Mouse (Mus musculus) hindbrain, embryonic 11.5 days (tissue): Measurements from ENCODE around the gene Mettl25. TPM values are rescaled to one million over a fixed set of nuclear protein-coding genes. Genes with fewer than 3 reads are reported as not detected.
A peak's percentile ranks its signal among the peaks of the same experiment; 100 is the strongest.

Source experiments
- ATAC-seq: fragments of 200-750 bp; cut with Nextera tagmentation; 2 replicates; pipeline ENCODE4 v1.8.0; 2017; ENCODE audit warnings: mild to moderate bottlenecking, moderate TSS enrichment, moderate library complexity; ENCODE audit not compliant: low FRiP score
- DNase-seq: peaks from one replicate; pipeline ENCODE4 v3.0.0-alpha.2; 2015; ENCODE audit warnings: low spot score
- H3K27ac ChIP-seq: fragments of 300-500 bp; sonication (generic); 2 replicates; pipeline ENCODE4 v1.5.1; 2014; ENCODE audit warnings: mild to moderate bottlenecking, low read depth, low read length
- H3K27me3 ChIP-seq: fragments of 300-500 bp; sonication (generic); 2 replicates; pipeline ENCODE4 v1.6.1; 2014; ENCODE audit warnings: mild to moderate bottlenecking, low read length, moderate library complexity, mixed read lengths; ENCODE audit not compliant: control insufficient read depth, insufficient read depth
- H3K36me3 ChIP-seq: fragments of 300-500 bp; sonication (generic); 2 replicates; pipeline ENCODE4 v1.6.1; 2014; ENCODE audit warnings: mild to moderate bottlenecking, low read length, moderate library complexity, mixed read lengths; ENCODE audit not compliant: control insufficient read depth, insufficient read depth
- H3K4me1 ChIP-seq: fragments of 300-500 bp; sonication (generic); replicated peaks from 2 replicates; pipeline ENCODE4 v1.6.1; 2014; ENCODE audit warnings: low read length, mixed read lengths; ENCODE audit not compliant: control insufficient read depth, insufficient read depth
- H3K4me2 ChIP-seq: fragments of 300-500 bp; sonication (generic); replicated peaks from 2 replicates; pipeline ENCODE4 v1.6.1; 2014; ENCODE audit warnings: mild to moderate bottlenecking, low read depth, low read length
- H3K4me3 ChIP-seq: fragments of 300-500 bp; sonication (generic); 2 replicates; pipeline ENCODE4 v1.5.1; 2014; ENCODE audit warnings: low read depth, low read length
- H3K9ac ChIP-seq: fragments of 300-500 bp; sonication (generic); 2 replicates; pipeline ENCODE4 v1.6.1; 2014; ENCODE audit warnings: low read depth, low read length
- H3K9me3 ChIP-seq: fragments of 300-500 bp; sonication (generic); 2 replicates; pipeline ENCODE4 v1.6.1; 2016; ENCODE audit warnings: low read length; ENCODE audit not compliant: control insufficient read depth
- WGBS: fragments of 180-500 bp; shearing (Covaris S2); extraction: QIAGEN DNeasy Blood & Tissue Kit; methylation state at CpG from one replicate; pipeline ENCODE4 v1.1.7; 2014; 5-methylcytosine and 5-hydroxymethylcytosine counted together
- polyA plus RNA-seq: library from polyadenylated mRNA; unstranded; fragments of >200 nt; fragmentation: Nextera tagmentation; extraction: Ambion mirVana; gene quantifications from 2 replicates; pipeline ENCODE4 v1.2.1, GENCODE M21; 2014

Mettl25 gene
- polyA plus RNA-seq, result 13.7 and 19.1 TPM in 2 replicates

GRCm38 (mm10) chr10:105840928-105841888, at the start of gene Mettl25, which contains the start of gene Ccdc59:
TSS of gene Mettl25 (minus strand) at chr10:105841380.
TSS of gene Ccdc59 (plus strand) at chr10:105841067.
- H3K36me3 ChIP-seq, result 0 out of 2 replicates have a peak, but pooled peaks cover 2% of the 10 kb centered on the region
- WGBS, result under 1% methylated on average over 85 of the region's 90 CpGs
- H3K4me1 ChIP-seq, result no peaks in the 10 kb centered on the region
- H3K4me2 ChIP-seq, result peak within 1 kb of the TSS; percentile 55
- peak within 1 kb of the TSS; percentile 86 for H3K4me3 ChIP-seq
- ATAC-seq, result peak; percentile 98
- no peaks in the 10 kb centered on the region for H3K27me3 ChIP-seq
- H3K9ac ChIP-seq, result peak within 1 kb of the TSS; percentile 81
- DNase-seq, result peak; percentile 98
- peak within 1 kb of the TSS; percentile 89 for H3K27ac ChIP-seq
- no peaks in the 10 kb centered on the region for H3K9me3 ChIP-seq

GRCm38 (mm10) chr10:105867312-105867711, 26.1 kb upstream of the Mettl25 start:
- Histone ChIP-seq H3K9me3 (no peaks in the 10 kb centered on the region), H3K27ac (no peak overlapping the region), H3K9ac (no peak overlapping the region), H3K36me3 (no peaks in the 10 kb centered on the region), H3K4me1 (no peaks in the 10 kb centered on the region), H3K4me3 (no peak overlapping the region), H3K4me2 (no peak overlapping the region), H3K27me3 (no peaks in the 10 kb centered on the region)
- ATAC-seq (no peak), DNase-seq (peak; percentile 40)
- WGBS, result 57% methylated on average over 4 of the region's 4 CpGs

- Histone ChIP-seq H3K4me3 (no peak overlapping the region), H3K4me2 (no peak overlapping the region), H3K27me3 (no peaks in the 10 kb centered on the region), H3K9ac (no peak overlapping the region), H3K36me3 (no peaks in the 10 kb centered on the region), H3K27ac (no peak overlapping the region), H3K9me3 (no peaks in the 10 kb centered on the region), H3K4me1 (no peaks in the 10 kb centered on the region)
- no peak for ATAC-seq
- DNase-seq, result no peak
- WGBS, result 88% methylated on average over 4 of the region's 4 CpGs
These were observed 10.0 kb upstream of the Mettl25 start for GRCm38 (mm10) chr10:105851136-105851535.

- ATAC-seq, result no peak
- no peaks in the 10 kb centered on the region for H3K27me3 ChIP-seq
- 91% methylated on average over 5 of the region's 5 CpGs for WGBS
These were observed 9.1 kb upstream of the Mettl25 start for GRCm38 (mm10) chr10:105850286-105850685.

GRCm38 (mm10) chr10:105842574-105842973, 1.4 kb upstream of the Mettl25 start:
- WGBS, result 87% methylated on average over 7 of the region's 7 CpGs
- Histone ChIP-seq H3K36me3 (0 out of 2 replicates have a peak, but pooled peaks cover 2% of the 10 kb centered on the region), H3K27ac (no peak overlapping the region), H3K4me1 (no peaks in the 10 kb centered on the region), H3K4me2 (peak overlapping the region; percentile 55), H3K9me3 (no peaks in the 10 kb centered on the region), H3K9ac (no peak overlapping the region), H3K27me3 (no peaks in the 10 kb centered on the region), H3K4me3 (no peak overlapping the region)
- DNase-seq, result no peak
- no peak for ATAC-seq

More at GRCm38 (mm10) chr10:105850286-105850685, 9.1 kb upstream of the Mettl25 start:
- no peaks in the 10 kb centered on the region for H3K4me1 ChIP-seq
- no peaks in the 10 kb centered on the region for H3K9me3 ChIP-seq
- H3K4me2 ChIP-seq, result no peak overlapping the region
- DNase-seq, result no peak
- no peak overlapping the region for H3K9ac ChIP-seq
- H3K27ac ChIP-seq, result no peak overlapping the region
- H3K36me3 ChIP-seq, result no peaks in the 10 kb centered on the region
- no peak overlapping the region for H3K4me3 ChIP-seq

- WGBS, result 65% methylated on average over 10 of the region's 10 CpGs
- Histone ChIP-seq H3K27ac (no peak overlapping the region), H3K36me3 (no peaks in the 10 kb centered on the region), H3K27me3 (no peaks in the 10 kb centered on the region), H3K4me2 (no peak overlapping the region), H3K9me3 (no peaks in the 10 kb centered on the region), H3K9ac (no peak overlapping the region), H3K4me3 (no peak overlapping the region), H3K4me1 (no peaks in the 10 kb centered on the region)
- DNase-seq, result peak; percentile 66
- ATAC-seq, result peak; percentile 75
These were observed 6.5 kb downstream of the Mettl25 start for GRCm38 (mm10) chr10:105834627-105835228.

- Histone ChIP-seq H3K27me3 (no peaks in the 10 kb centered on the region), H3K4me3 (no peak overlapping the region), H3K9ac (no peak overlapping the region), H3K36me3 (no peaks in the 10 kb centered on the region), H3K9me3 (no peaks in the 10 kb centered on the region), H3K27ac (no peak overlapping the region), H3K4me1 (no peaks in the 10 kb centered on the region), H3K4me2 (no peak overlapping the region)
- ATAC-seq (no peak), DNase-seq (no peak)
- 87% methylated on average over 7 of the region's 7 CpGs for WGBS
These were observed 34.7 kb downstream of the Mettl25 start for GRCm38 (mm10) chr10:105806259-105807010.

- Histone ChIP-seq H3K36me3 (no peaks in the 10 kb centered on the region), H3K4me2 (no peak overlapping the region), H3K4me3 (no peak overlapping the region), H3K9me3 (no peaks in the 10 kb centered on the region), H3K9ac (no peak overlapping the region), H3K27ac (no peak overlapping the region), H3K4me1 (no peaks in the 10 kb centered on the region), H3K27me3 (no peaks in the 10 kb centered on the region)
- 95% methylated on average over 2 of the region's 2 CpGs for WGBS
- DNase-seq, result no peak
- ATAC-seq, result no peak
These were observed 37.7 kb downstream of the Mettl25 start for GRCm38 (mm10) chr10:105803461-105803860.
